Mouse (Mus musculus) lung, postnatal 4 days (tissue): Measurements from ENCODE around the gene Pinlyp.

Experiments
- DNase-seq, 2 experiments: peaks; one replicate each; pipeline ENCODE4 v3.0.0; 2021

Pinlyp gene

GRCm38 (mm10) chr7:24561450-24561849 lies 15.5 kb upstream of the Pinlyp start:
- no peak for DNase-seq

- no peak for DNase-seq
Observed at GRCm38 (mm10) chr7:24555786-24556185, 9.9 kb upstream of the Pinlyp start.

- DNase-seq, result no peak
Observed at GRCm38 (mm10) chr7:24551985-24552759, 6.3 kb upstream of the Pinlyp start.

GRCm38 (mm10) chr7:24547534-24548036 lies 1.7 kb upstream of the Pinlyp start:
- peak in 1 of 2 experiments; percentile 19 for DNase-seq

GRCm38 (mm10) chr7:24546634-24547389 lies 894 bp upstream of the Pinlyp start:
- DNase-seq, result peak; percentile 99

- DNase-seq, result no peak
Observed at GRCm38 (mm10) chr7:24544506-24544905, 1.4 kb downstream of the Pinlyp start.

GRCm38 (mm10) chr7:24539686-24540085 lies 6.2 kb downstream of the Pinlyp start:
- DNase-seq, result no peak

- no peak for DNase-seq
Observed at GRCm38 (mm10) chr7:24538701-24539100, 7.2 kb downstream of the Pinlyp start.

GRCm38 (mm10) chr7:24538154-24538553 lies 7.8 kb downstream of the Pinlyp start:
- no peak for DNase-seq

- DNase-seq, result no peak
Observed at GRCm38 (mm10) chr7:24537591-24537990, 8.3 kb downstream of the Pinlyp start.

- no peak for DNase-seq
Observed at GRCm38 (mm10) chr7:24537081-24537480, 8.8 kb downstream of the Pinlyp start.

GRCm38 (mm10) chr7:24534301-24534700 lies 11.6 kb downstream of the Pinlyp start:
- no peak for DNase-seq

GRCm38 (mm10) chr7:24533806-24534205 lies 12.1 kb downstream of the Pinlyp start:
- DNase-seq, result no peak

GRCm38 (mm10) chr7:24533031-24533571 lies 12.8 kb downstream of the Pinlyp start:
- peak in 1 of 2 experiments; percentile 21 for DNase-seq

- peak; percentile 84 to 85 for DNase-seq
Observed at GRCm38 (mm10) chr7:24531211-24531971, 14.5 kb downstream of the Pinlyp start.

- DNase-seq, result peak; percentile 99
Observed at GRCm38 (mm10) chr7:24530062-24530931, 15.6 kb downstream of the Pinlyp start, which contains the start of gene Irgq. Gene Irgq, plus strand, starts transcription at chr7:24530689.

- DNase-seq, result no peak
Observed at GRCm38 (mm10) chr7:24529580-24529979, 16.3 kb downstream of the Pinlyp start.

GRCm38 (mm10) chr7:24528861-24529260 lies 17.1 kb downstream of the Pinlyp start:
- no peak for DNase-seq

- DNase-seq, result peak in 1 of 2 experiments; percentile 19
Observed at GRCm38 (mm10) chr7:24525686-24526420, 20.1 kb downstream of the Pinlyp start.

GRCm38 (mm10) chr7:24524978-24525377 lies 20.9 kb downstream of the Pinlyp start:
- DNase-seq, result no peak

GRCm38 (mm10) chr7:24523723-24524122 lies 22.2 kb downstream of the Pinlyp start:
- no peak for DNase-seq
